Mouse (Mus musculus) heart, embryonic 13.5 days (tissue): ENCODE measurements around the gene Bcl11a. TPM values are rescaled to one million over a fixed set of nuclear protein-coding genes. Genes with fewer than 3 reads are reported as not detected.

Source experiments
- ATAC-seq: fragments of 200-750 bp; cut with Nextera tagmentation; 2 replicates; pipeline ENCODE4 v1.8.0; 2017; ENCODE audit warnings: moderate TSS enrichment; ENCODE audit not compliant: insufficient number of reproducible peaks, low FRiP score, low TSS enrichment; ENCODE audit errors: extremely low read depth
- H3K27ac ChIP-seq: fragments of 300-500 bp; sonication (generic); replicated peaks from 2 replicates; pipeline ENCODE4 v1.5.1; 2015; ENCODE audit warnings: moderate library complexity, mild to moderate bottlenecking, inconsistent platforms
- H3K27me3 ChIP-seq: fragments of 300-500 bp; sonication (generic); replicated peaks from 2 replicates; pipeline ENCODE4 v1.6.1; 2015; ENCODE audit warnings: mild to moderate bottlenecking, inconsistent platforms
- H3K36me3 ChIP-seq: fragments of 300-500 bp; sonication (generic); 2 replicates; pipeline ENCODE4 v1.6.1; 2015; ENCODE audit warnings: mild to moderate bottlenecking, inconsistent platforms
- H3K4me1 ChIP-seq: fragments of 300-500 bp; sonication (generic); 2 replicates; pipeline ENCODE4 v1.6.1; 2015; ENCODE audit warnings: inconsistent platforms
- H3K4me2 ChIP-seq: fragments of 300-500 bp; sonication (generic); 2 replicates; pipeline ENCODE4 v1.6.1; 2015; ENCODE audit warnings: inconsistent platforms, mild to moderate bottlenecking, moderate library complexity
- H3K4me3 ChIP-seq: fragments of 300-500 bp; sonication (generic); 2 replicates; pipeline ENCODE4 v1.5.1; 2015; ENCODE audit warnings: moderate library complexity, mild to moderate bottlenecking, inconsistent platforms
- H3K9ac ChIP-seq: fragments of 300-500 bp; sonication (generic); 2 replicates; pipeline ENCODE4 v1.6.1; 2015; ENCODE audit warnings: inconsistent platforms, mild to moderate bottlenecking, moderate library complexity
- H3K9me3 ChIP-seq: fragments of 300-500 bp; sonication (generic); 2 replicates; pipeline ENCODE4 v1.6.1; 2016; ENCODE audit warnings: inconsistent platforms
- WGBS: fragments of 180-500 bp; shearing (Covaris S2); methylation state at CpG from one replicate; pipeline ENCODE4 v1.1.7; 2015; ENCODE audit warnings: mixed read lengths; 5-methylcytosine and 5-hydroxymethylcytosine counted together
- polyA plus RNA-seq: library from polyadenylated mRNA; unstranded; fragments of >200 nt; fragmentation: Nextera tagmentation; extraction: Ambion mirVana; gene quantifications from 2 replicates; pipeline ENCODE4 v1.2.1, GENCODE M21; 2015

The Bcl11a gene
- polyA plus RNA-seq, 1 experiment from 2014 or later: 15.3 TPM

- no peak overlapping the region for H3K4me3 ChIP-seq
- no peak overlapping the region for H3K4me2 ChIP-seq
- no peaks in the 10 kb centered on the region for H3K36me3 ChIP-seq
- H3K27me3 ChIP-seq: no peaks in the 10 kb centered on the region
- no peak overlapping the region for H3K9ac ChIP-seq
- ATAC-seq: no peak
- no peaks in the 10 kb centered on the region for H3K9me3 ChIP-seq
- H3K4me1 ChIP-seq: peaks cover 74% of the 10 kb centered on the region
- 0 out of 2 replicates have a peak overlapping the region, but pooled peaks have one; percentile 76 for H3K27ac ChIP-seq
- 61% methylated on average over 3 of the region's 3 CpGs for WGBS
Observed at GRCm38 (mm10) chr11:24101625-24102024, 23.8 kb downstream of the Bcl11a start.

GRCm38 (mm10) chr11:24102372-24102771, 24.5 kb downstream of the Bcl11a start:
- Histone ChIP-seq H3K27ac (no peak overlapping the region), H3K9ac (peak overlapping the region; percentile 47), H3K36me3 (no peaks in the 10 kb centered on the region), H3K4me2 (no peak overlapping the region), H3K4me3 (no peak overlapping the region), H3K9me3 (no peaks in the 10 kb centered on the region), H3K27me3 (no peaks in the 10 kb centered on the region), H3K4me1 (peaks cover 72% of the 10 kb centered on the region)
- ATAC-seq: no peak
- 40% methylated on average over 2 of the region's 2 CpGs for WGBS

GRCm38 (mm10) chr11:24103128-24103742, 25.4 kb downstream of the Bcl11a start:
- WGBS: 67% methylated on average over 6 of the region's 6 CpGs
- Histone ChIP-seq H3K27me3 (no peaks in the 10 kb centered on the region), H3K4me1 (peaks cover 72% of the 10 kb centered on the region), H3K36me3 (no peaks in the 10 kb centered on the region), H3K4me3 (no peak overlapping the region), H3K27ac (no peak overlapping the region), H3K4me2 (no peak overlapping the region), H3K9ac (no peak overlapping the region), H3K9me3 (no peaks in the 10 kb centered on the region)
- ATAC-seq: no peak

GRCm38 (mm10) chr11:24107414-24107813, 29.6 kb downstream of the Bcl11a start:
- Histone ChIP-seq H3K4me2 (no peak overlapping the region), H3K36me3 (no peaks in the 10 kb centered on the region), H3K9ac (no peak overlapping the region), H3K4me1 (peaks cover 72% of the 10 kb centered on the region), H3K27me3 (no peaks in the 10 kb centered on the region), H3K9me3 (no peaks in the 10 kb centered on the region), H3K4me3 (no peak overlapping the region), H3K27ac (no peak overlapping the region)
- 83% methylated on average over 5 of the region's 5 CpGs for WGBS
- ATAC-seq: no peak

- 33% methylated on average over 3 of the region's 3 CpGs for WGBS
- Histone ChIP-seq H3K4me2 (0 out of 2 replicates have a peak overlapping the region, but pooled peaks have one; percentile 7), H3K4me3 (no peak overlapping the region), H3K4me1 (peaks cover 75% of the 10 kb centered on the region), H3K27me3 (no peaks in the 10 kb centered on the region), H3K9ac (no peak overlapping the region), H3K9me3 (no peaks in the 10 kb centered on the region), H3K27ac (peak overlapping the region; percentile 80; the same call in 1 of the 2 replicates), H3K36me3 (no peaks in the 10 kb centered on the region)
- ATAC-seq: no peak
Observed at GRCm38 (mm10) chr11:24108974-24109373, 31.1 kb downstream of the Bcl11a start.

- H3K36me3 ChIP-seq: no peaks in the 10 kb centered on the region
- ATAC-seq: no peak
- H3K9me3 ChIP-seq: no peaks in the 10 kb centered on the region
- H3K9ac ChIP-seq: no peak overlapping the region
- WGBS: 77% methylated on average over 3 of the region's 3 CpGs
- no peak overlapping the region for H3K4me2 ChIP-seq
- H3K4me1 ChIP-seq: peaks cover 80% of the 10 kb centered on the region
- H3K27ac ChIP-seq: peak overlapping the region; percentile 80
- no peaks in the 10 kb centered on the region for H3K27me3 ChIP-seq
- no peak overlapping the region for H3K4me3 ChIP-seq
Observed at GRCm38 (mm10) chr11:24109388-24109787, 31.5 kb downstream of the Bcl11a start.

GRCm38 (mm10) chr11:24110113-24110512, 32.3 kb downstream of the Bcl11a start:
- Histone ChIP-seq H3K36me3 (no peaks in the 10 kb centered on the region), H3K9ac (no peak overlapping the region), H3K4me3 (no peak overlapping the region), H3K4me2 (peak overlapping the region; percentile 18), H3K4me1 (peaks cover 87% of the 10 kb centered on the region), H3K27me3 (no peaks in the 10 kb centered on the region), H3K9me3 (no peaks in the 10 kb centered on the region), H3K27ac (peak overlapping the region; percentile 80)
- 32% methylated on average over 2 of the region's 2 CpGs for WGBS
- peak; percentile 22; the same call in 1 of the 2 replicates for ATAC-seq

GRCm38 (mm10) chr11:24111720-24112119, 33.9 kb downstream of the Bcl11a start:
- H3K36me3 ChIP-seq: no peaks in the 10 kb centered on the region
- no peaks in the 10 kb centered on the region for H3K9me3 ChIP-seq
- H3K27me3 ChIP-seq: no peaks in the 10 kb centered on the region
- no peak overlapping the region for H3K4me2 ChIP-seq
- H3K27ac ChIP-seq: no peak overlapping the region
- no peak for ATAC-seq
- H3K4me3 ChIP-seq: no peak overlapping the region
- WGBS: 74% methylated on average over 6 of the region's 6 CpGs
- H3K4me1 ChIP-seq: peaks cover 89% of the 10 kb centered on the region
- no peak overlapping the region for H3K9ac ChIP-seq

GRCm38 (mm10) chr11:24115017-24115752, 37.3 kb downstream of the Bcl11a start:
- H3K27ac ChIP-seq: peak overlapping the region; percentile 81
- ATAC-seq: no peak

GRCm38 (mm10) chr11:24116041-24116440, 38.2 kb downstream of the Bcl11a start:
- no peak for ATAC-seq
- no peak overlapping the region for H3K9ac ChIP-seq
- 0 out of 2 replicates have a peak, but pooled peaks cover 4% of the 10 kb centered on the region for H3K36me3 ChIP-seq
- H3K4me2 ChIP-seq: no peak overlapping the region
- WGBS: 76% methylated on average over 2 of the region's 2 CpGs
- no peak overlapping the region for H3K4me3 ChIP-seq
- peaks cover 63% of the 10 kb centered on the region for H3K4me1 ChIP-seq
- H3K27me3 ChIP-seq: no peaks in the 10 kb centered on the region
- H3K9me3 ChIP-seq: no peaks in the 10 kb centered on the region
- no peak overlapping the region for H3K27ac ChIP-seq

More at GRCm38 (mm10) chr11:24115017-24115752, 37.3 kb downstream of the Bcl11a start:
- Histone ChIP-seq H3K4me2 (no peak overlapping the region), H3K4me3 (no peak overlapping the region), H3K9me3 (no peaks in the 10 kb centered on the region), H3K9ac (0 out of 2 replicates have a peak overlapping the region, but pooled peaks have one; percentile 42), H3K36me3 (0 out of 2 replicates have a peak, but pooled peaks cover 4% of the 10 kb centered on the region), H3K27me3 (no peaks in the 10 kb centered on the region), H3K4me1 (peaks cover 70% of the 10 kb centered on the region)
- 40% methylated on average over 12 of the region's 12 CpGs for WGBS

GRCm38 (mm10) chr11:24116582-24117318, 38.9 kb downstream of the Bcl11a start:
- H3K9me3 ChIP-seq: no peaks in the 10 kb centered on the region
- ATAC-seq: no peak
- peaks cover 59% of the 10 kb centered on the region for H3K4me1 ChIP-seq
- H3K4me3 ChIP-seq: no peak overlapping the region
- no peaks in the 10 kb centered on the region for H3K27me3 ChIP-seq
- 0 out of 2 replicates have a peak, but pooled peaks cover 4% of the 10 kb centered on the region for H3K36me3 ChIP-seq
- no peak overlapping the region for H3K27ac ChIP-seq
- H3K9ac ChIP-seq: no peak overlapping the region
- WGBS: 68% methylated on average over 7 of the region's 7 CpGs
- H3K4me2 ChIP-seq: no peak overlapping the region
